Mouse (Mus musculus) cortical plate, adult 2 months (tissue): ENCODE data around the gene Serpina1e.
"Not testable (repeated sequence)": the region's sequence is repeated elsewhere in the genome, so short reads cannot be mapped to it uniquely, and the experiment has no call there.

Experiments used
- CTCF ChIP-seq: fragments of 200-500 bp; IDR thresholded peaks from 2 replicates; pipeline ENCODE4 v1.5.1; 2011; ENCODE audit warnings: mild to moderate bottlenecking, control low read depth, low read length; ENCODE audit not compliant: insufficient read depth; ENCODE audit errors: extremely low read depth
- POLR2A ChIP-seq: fragments of 200-500 bp; IDR thresholded peaks from 2 replicates; pipeline ENCODE4 v1.6.1; 2011; ENCODE audit warnings: mild to moderate bottlenecking, low read length, control low read depth; ENCODE audit not compliant: insufficient read depth; ENCODE audit errors: extremely low read depth

- TF ChIP-seq POLR2A, CTCF: not testable (repeated sequence)
Observed at GRCm38 (mm10) chr12:103952972-103953371, 5.8 kb downstream of the Serpina1e start.
